Mouse (Mus musculus): ENCODE measurements around the gene Rpl34. TPM values are rescaled to one million over a fixed set of nuclear protein-coding genes. Genes with fewer than 3 reads are reported as not detected.

Rpl34 gene
- polyA plus RNA-seq, 1 experiment from 2014 or later, result 626 TPM

- 68% methylated on average over 4 of the region's 4 CpGs for WGBS (ENCODE audit: insufficient replicate concordance)
- Histone ChIP-seq H3K36me3 (ENCODE audit: control insufficient read depth, insufficient read depth, low read length) (peaks cover 27% of the 10 kb centered on the region), H3K4me3 (ENCODE audit: low read depth, low read length) (no peak overlapping the region), H3K4me2 (no peak overlapping the region), H3K9ac (ENCODE audit: low read depth, low read length) (no peak overlapping the region), H3K27me3 (ENCODE audit: control insufficient read depth, insufficient read depth, low read length) (no peaks in the 10 kb centered on the region), H3K27ac (ENCODE audit: low read depth, low read length) (no peak overlapping the region), H3K4me1 (ENCODE audit: control insufficient read depth, insufficient read depth, low read length) (no peaks in the 10 kb centered on the region), H3K9me3 (replicated peaks; ENCODE audit: control insufficient read depth, low read length) (no peaks in the 10 kb centered on the region)
- no peak for ATAC-seq (replicated peaks; ENCODE audit: insufficient number of reproducible peaks, low FRiP score, low TSS enrichment)
These were observed 32.6 kb downstream of the Rpl34 start for GRCm38 (mm10) chr3:130697622-130698021.

- no peak overlapping the region for H3K9ac ChIP-seq (ENCODE audit: low read depth, low read length)
- no peak overlapping the region for H3K4me3 ChIP-seq (ENCODE audit: low read depth, low read length)
- no peak overlapping the region for H3K27ac ChIP-seq (ENCODE audit: low read depth, low read length)
- H3K4me2 ChIP-seq, result no peak overlapping the region
- peaks cover 14% of the 10 kb centered on the region for H3K36me3 ChIP-seq (ENCODE audit: control insufficient read depth, insufficient read depth, low read length)
- no peaks in the 10 kb centered on the region for H3K27me3 ChIP-seq (ENCODE audit: control insufficient read depth, insufficient read depth, low read length)
- 86% methylated on average over 7 of the region's 7 CpGs for WGBS (ENCODE audit: insufficient replicate concordance)
- no peaks in the 10 kb centered on the region for H3K9me3 ChIP-seq (replicated peaks; ENCODE audit: control insufficient read depth, low read length)
- ATAC-seq (replicated peaks; ENCODE audit: insufficient number of reproducible peaks, low FRiP score, low TSS enrichment), result no peak
- peaks cover 7% of the 10 kb centered on the region; the same call in 1 of the 2 replicates for H3K4me1 ChIP-seq (ENCODE audit: control insufficient read depth, insufficient read depth, low read length)
These were observed 35.5 kb downstream of the Rpl34 start for GRCm38 (mm10) chr3:130694705-130695104.

- Histone ChIP-seq H3K27ac (ENCODE audit: low read depth, low read length) (no peak overlapping the region), H3K36me3 (ENCODE audit: control insufficient read depth, insufficient read depth, low read length) (peaks cover 11% of the 10 kb centered on the region), H3K9me3 (replicated peaks; ENCODE audit: control insufficient read depth, low read length) (no peaks in the 10 kb centered on the region), H3K27me3 (ENCODE audit: control insufficient read depth, insufficient read depth, low read length) (no peaks in the 10 kb centered on the region), H3K9ac (ENCODE audit: low read depth, low read length) (no peak overlapping the region), H3K4me2 (no peak overlapping the region), H3K4me3 (ENCODE audit: low read depth, low read length) (no peak overlapping the region), H3K4me1 (ENCODE audit: control insufficient read depth, insufficient read depth, low read length) (peaks cover 7% of the 10 kb centered on the region; the same call in 1 of the 2 replicates)
- no peak for ATAC-seq (replicated peaks; ENCODE audit: insufficient number of reproducible peaks, low FRiP score, low TSS enrichment)
- WGBS (ENCODE audit: insufficient replicate concordance), result 64% methylated on average over 9 of the region's 9 CpGs
These were observed 36.1 kb downstream of the Rpl34 start for GRCm38 (mm10) chr3:130694041-130694593.

GRCm38 (mm10) chr3:130691596-130692170 is 38.5 kb downstream of the Rpl34 start:
- H3K4me3 ChIP-seq (ENCODE audit: low read depth, low read length), result peak overlapping the region; percentile 48
- H3K9ac ChIP-seq (ENCODE audit: low read depth, low read length), result peak overlapping the region; percentile 73
- peak overlapping the region; percentile 85 for H3K27ac ChIP-seq (ENCODE audit: low read depth, low read length)
- H3K9me3 ChIP-seq (replicated peaks; ENCODE audit: control insufficient read depth, low read length), result no peaks in the 10 kb centered on the region
- 29% methylated on average over 12 of the region's 12 CpGs for WGBS (ENCODE audit: insufficient replicate concordance)
- peak overlapping the region; percentile 85 for H3K4me2 ChIP-seq
- peaks cover 7% of the 10 kb centered on the region; the same call in 1 of the 2 replicates for H3K4me1 ChIP-seq (ENCODE audit: control insufficient read depth, insufficient read depth, low read length)
- no peaks in the 10 kb centered on the region for H3K27me3 ChIP-seq (ENCODE audit: control insufficient read depth, insufficient read depth, low read length)
- no peak for ATAC-seq (replicated peaks; ENCODE audit: insufficient number of reproducible peaks, low FRiP score, low TSS enrichment)
- H3K36me3 ChIP-seq (ENCODE audit: control insufficient read depth, insufficient read depth, low read length), result peaks cover 8% of the 10 kb centered on the region

- peak; percentile 75 for ATAC-seq (replicated peaks; ENCODE audit: insufficient number of reproducible peaks, low FRiP score, low TSS enrichment)
- H3K27ac ChIP-seq (ENCODE audit: low read depth, low read length), result peak overlapping the region; percentile 85
These were observed 39.2 kb downstream of the Rpl34 start for GRCm38 (mm10) chr3:130690834-130691595.

GRCm38 (mm10) chr3:130689630-130690029 is 40.6 kb downstream of the Rpl34 start:
- Histone ChIP-seq H3K4me2 (no peak overlapping the region), H3K27ac (ENCODE audit: low read depth, low read length) (no peak overlapping the region)
- WGBS (ENCODE audit: insufficient replicate concordance), result 24% methylated on average over 12 of the region's 12 CpGs

More at GRCm38 (mm10) chr3:130690834-130691595, 39.2 kb downstream of the Rpl34 start:
- Histone ChIP-seq H3K36me3 (ENCODE audit: control insufficient read depth, insufficient read depth, low read length) (peaks cover 8% of the 10 kb centered on the region), H3K4me2 (peak overlapping the region; percentile 85), H3K9ac (ENCODE audit: low read depth, low read length) (peak overlapping the region; percentile 73), H3K27me3 (ENCODE audit: control insufficient read depth, insufficient read depth, low read length) (no peaks in the 10 kb centered on the region), H3K9me3 (replicated peaks; ENCODE audit: control insufficient read depth, low read length) (no peaks in the 10 kb centered on the region), H3K4me1 (ENCODE audit: control insufficient read depth, insufficient read depth, low read length) (peaks cover 7% of the 10 kb centered on the region; the same call in 1 of the 2 replicates), H3K4me3 (ENCODE audit: low read depth, low read length) (peak overlapping the region; percentile 48)
- 6% methylated on average over 20 of the region's 20 CpGs for WGBS (ENCODE audit: insufficient replicate concordance)

GRCm38 (mm10) chr3:130687051-130687450 is 43.1 kb downstream of the Rpl34 start:
- H3K27ac ChIP-seq (ENCODE audit: low read depth, low read length), result no peak overlapping the region
- no peaks in the 10 kb centered on the region for H3K9me3 ChIP-seq (replicated peaks; ENCODE audit: control insufficient read depth, low read length)
- WGBS (ENCODE audit: insufficient replicate concordance), result 89% methylated on average over 1 of the region's 1 CpGs
- H3K9ac ChIP-seq (ENCODE audit: low read depth, low read length), result no peak overlapping the region
- no peaks in the 10 kb centered on the region for H3K27me3 ChIP-seq (ENCODE audit: control insufficient read depth, insufficient read depth, low read length)
- peaks cover 6% of the 10 kb centered on the region; the same call in 1 of the 2 replicates for H3K4me1 ChIP-seq (ENCODE audit: control insufficient read depth, insufficient read depth, low read length)
- no peak overlapping the region for H3K4me2 ChIP-seq
- no peak overlapping the region for H3K4me3 ChIP-seq (ENCODE audit: low read depth, low read length)
- ATAC-seq (replicated peaks; ENCODE audit: insufficient number of reproducible peaks, low FRiP score, low TSS enrichment), result no peak
- H3K36me3 ChIP-seq (ENCODE audit: control insufficient read depth, insufficient read depth, low read length), result no peaks in the 10 kb centered on the region

More at GRCm38 (mm10) chr3:130689630-130690029, 40.6 kb downstream of the Rpl34 start:
- no peak overlapping the region for H3K9ac ChIP-seq (ENCODE audit: low read depth, low read length)
- H3K4me3 ChIP-seq (ENCODE audit: low read depth, low read length), result no peak overlapping the region
- peaks cover 7% of the 10 kb centered on the region; the same call in 1 of the 2 replicates for H3K4me1 ChIP-seq (ENCODE audit: control insufficient read depth, insufficient read depth, low read length)
- H3K27me3 ChIP-seq (ENCODE audit: control insufficient read depth, insufficient read depth, low read length), result no peaks in the 10 kb centered on the region
- peaks cover under 1% of the 10 kb centered on the region; the same call in 1 of the 2 replicates for H3K36me3 ChIP-seq (ENCODE audit: control insufficient read depth, insufficient read depth, low read length)
- ATAC-seq (replicated peaks; ENCODE audit: insufficient number of reproducible peaks, low FRiP score, low TSS enrichment), result no peak
- no peaks in the 10 kb centered on the region for H3K9me3 ChIP-seq (replicated peaks; ENCODE audit: control insufficient read depth, low read length)

GRCm38 (mm10) chr3:130685014-130685366 is 45.2 kb downstream of the Rpl34 start:
- Histone ChIP-seq H3K4me1 (ENCODE audit: control insufficient read depth, insufficient read depth, low read length) (no peaks in the 10 kb centered on the region), H3K27ac (ENCODE audit: low read depth, low read length) (no peak overlapping the region), H3K9me3 (replicated peaks; ENCODE audit: control insufficient read depth, low read length) (no peaks in the 10 kb centered on the region), H3K9ac (ENCODE audit: low read depth, low read length) (no peak overlapping the region), H3K4me2 (no peak overlapping the region), H3K36me3 (ENCODE audit: control insufficient read depth, insufficient read depth, low read length) (no peaks in the 10 kb centered on the region), H3K27me3 (ENCODE audit: control insufficient read depth, insufficient read depth, low read length) (no peaks in the 10 kb centered on the region), H3K4me3 (ENCODE audit: low read depth, low read length) (no peak overlapping the region)
- ATAC-seq (replicated peaks; ENCODE audit: insufficient number of reproducible peaks, low FRiP score, low TSS enrichment), result no peak
- 84% methylated on average over 8 of the region's 8 CpGs for WGBS (ENCODE audit: insufficient replicate concordance)

Measured in heart, embryonic 11.5 days (tissue).